Mouse (Mus musculus) cerebellum, adult 18-20 months (tissue): Measurements from ENCODE around the gene Gpkow.

ENCODE experiments used
- DNase-seq, 2 experiments: peaks; one replicate each; pipeline ENCODE4 v3.0.0; 2021

The Gpkow gene

DNA sequence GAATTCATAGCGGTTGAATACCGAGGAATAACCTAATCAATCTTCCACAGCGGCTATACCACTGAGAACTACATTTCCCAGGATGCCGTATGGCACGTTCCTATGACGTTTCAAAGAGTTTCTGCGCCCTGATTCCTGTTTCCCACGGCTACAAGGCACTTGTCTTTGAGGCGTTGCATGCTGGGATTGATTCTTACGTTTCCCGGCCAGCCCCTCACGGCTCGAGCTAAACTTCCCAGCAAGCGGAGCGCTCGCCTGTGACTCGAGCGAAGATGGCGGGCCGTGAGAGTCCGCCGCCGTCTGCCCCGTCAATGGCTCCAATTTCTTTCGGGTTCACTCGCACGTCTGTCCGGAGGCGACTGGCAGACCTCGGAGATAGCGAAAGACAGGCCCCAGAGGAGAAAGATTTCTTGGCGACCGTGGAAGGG, at the start of gene Gpkow:
Gene Gpkow (plus strand): TSS at position 178 of the 428 bp plus-strand sequence.
- DNase-seq, result peak; percentile 79 to 91

DNA sequence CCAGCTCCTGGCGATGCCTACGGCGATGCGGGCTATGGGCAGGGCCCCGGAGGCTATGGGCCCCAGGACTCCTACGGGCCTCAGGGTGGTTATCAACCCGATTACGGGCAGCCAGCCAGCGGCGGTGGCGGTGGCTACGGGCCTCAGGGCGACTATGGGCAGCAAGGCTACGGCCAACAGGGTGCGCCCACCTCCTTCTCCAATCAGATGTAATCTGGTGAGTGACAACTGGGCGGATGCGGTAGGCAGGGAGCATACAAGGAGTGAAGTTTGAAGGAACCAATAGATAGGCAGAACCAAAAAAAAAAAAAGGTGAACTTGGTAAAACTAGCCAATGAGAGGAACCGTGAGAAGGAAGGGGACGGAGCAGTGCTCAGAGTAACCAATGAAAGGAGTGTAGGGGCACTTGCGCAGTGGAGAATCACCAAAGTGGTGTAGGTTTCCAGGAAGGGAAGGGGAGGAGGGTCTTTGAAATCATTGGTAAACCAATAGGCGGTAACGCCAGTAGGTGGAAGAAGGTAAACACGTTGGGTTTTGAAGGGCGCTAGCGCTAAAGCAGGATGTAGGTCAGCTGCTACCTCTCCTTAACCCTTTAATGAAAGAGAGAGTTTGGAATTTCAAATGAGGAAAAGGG, 48.1 kb upstream of the Gpkow start:
- peak; percentile 54 to 63 for DNase-seq

DNA sequence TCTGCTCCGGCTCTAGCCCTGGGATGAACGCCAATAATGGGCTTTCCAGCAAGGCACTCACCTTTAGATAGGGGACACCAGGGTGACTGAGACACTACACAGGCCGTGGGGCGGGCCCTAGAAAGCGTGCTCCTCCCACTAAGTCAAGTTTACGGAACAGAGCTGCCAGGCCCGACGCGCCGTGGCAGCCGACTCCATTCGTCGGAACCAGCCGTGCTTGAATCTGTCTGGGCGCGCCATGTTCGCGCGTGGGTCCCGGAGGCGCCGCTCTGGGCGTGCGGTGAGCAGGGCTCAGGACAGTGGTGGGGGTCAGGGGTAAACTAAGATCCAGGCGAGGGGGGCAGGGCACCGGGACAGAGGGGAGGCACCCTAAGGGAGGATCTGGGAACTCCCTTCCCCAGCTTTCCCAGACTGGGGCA, 39.7 kb upstream of the Gpkow start, which contains the start of gene Prickle3:
Gene Prickle3 (plus strand): TSS at position 40 of the 419 bp plus-strand sequence.
- no peak for DNase-seq

DNA sequence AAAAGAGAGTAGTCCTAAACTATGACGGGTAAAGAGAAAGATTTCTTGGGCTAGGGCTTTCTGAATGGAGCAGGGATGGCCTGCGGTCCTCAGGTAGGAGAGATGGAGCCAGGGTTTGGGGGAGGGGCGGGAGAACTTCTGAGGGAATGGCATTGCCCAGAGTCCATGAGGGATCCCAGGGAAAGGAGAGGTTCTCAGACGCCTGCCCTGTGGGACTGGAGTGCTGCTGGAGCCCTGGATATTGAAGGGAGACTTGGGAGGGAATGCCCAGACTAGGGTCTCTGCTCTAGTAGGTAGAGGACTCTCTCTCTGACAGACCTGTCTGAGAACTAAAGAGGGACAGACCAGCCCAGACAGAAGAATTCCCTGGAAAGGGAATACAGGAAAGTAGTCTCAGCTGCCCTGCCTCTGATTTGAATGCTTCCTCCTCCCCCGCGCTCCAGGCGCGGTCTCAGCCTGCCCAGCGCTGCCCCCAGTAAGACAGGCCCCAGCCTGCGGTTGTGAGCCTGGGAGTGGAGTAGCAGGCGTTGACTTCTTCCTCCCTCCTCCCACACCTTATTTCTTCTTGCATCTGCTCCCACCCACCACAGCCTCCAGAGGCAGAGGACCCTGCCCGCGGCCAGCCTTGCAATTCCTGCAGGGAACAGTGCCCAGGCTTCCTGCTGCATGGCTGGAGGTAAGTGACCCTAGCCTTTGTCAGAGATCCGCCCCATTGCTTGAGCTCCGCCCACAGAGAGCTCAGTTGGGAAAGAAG, 38.7 kb upstream of the Gpkow start:
- DNase-seq, result no peak

DNA sequence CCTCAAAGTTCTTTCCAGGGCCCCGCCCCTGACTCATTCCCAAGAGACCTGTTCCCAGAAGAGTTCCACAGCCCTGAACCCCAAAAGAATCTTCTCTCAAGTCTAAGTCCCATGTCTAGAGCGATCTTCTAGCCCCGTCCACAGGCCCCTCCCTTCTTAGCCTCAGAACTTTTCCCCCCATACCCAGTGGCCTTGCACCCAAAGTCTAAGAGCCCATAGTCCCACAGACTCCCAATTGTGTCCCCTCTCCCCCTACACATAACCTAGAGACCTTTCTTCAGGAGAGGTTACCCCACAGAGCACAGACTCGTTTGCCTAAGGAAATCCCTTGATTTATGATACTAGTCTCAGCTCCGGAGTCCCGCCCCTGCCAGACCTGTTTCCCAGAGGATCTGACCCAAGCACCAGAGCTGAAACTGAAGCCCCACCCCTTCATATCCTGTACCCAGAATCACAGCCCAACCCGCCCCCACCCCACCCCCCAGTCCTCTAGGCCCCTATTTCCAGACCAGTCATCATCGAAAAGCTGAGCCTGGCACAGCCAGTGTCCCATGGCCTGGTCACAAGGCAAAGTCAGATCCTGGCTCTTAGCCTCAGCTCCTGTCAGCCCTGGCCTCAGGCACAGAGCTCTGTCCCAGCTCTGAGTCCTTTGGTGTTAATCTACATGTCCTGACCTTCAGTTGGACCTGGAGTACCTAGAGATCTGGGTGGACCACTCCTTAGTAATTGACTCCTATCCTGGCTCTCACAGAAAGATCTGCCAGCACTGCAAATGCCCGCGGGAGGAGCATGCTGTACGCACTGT, 37.9 kb upstream of the Gpkow start:
- DNase-seq, result no peak

DNA sequence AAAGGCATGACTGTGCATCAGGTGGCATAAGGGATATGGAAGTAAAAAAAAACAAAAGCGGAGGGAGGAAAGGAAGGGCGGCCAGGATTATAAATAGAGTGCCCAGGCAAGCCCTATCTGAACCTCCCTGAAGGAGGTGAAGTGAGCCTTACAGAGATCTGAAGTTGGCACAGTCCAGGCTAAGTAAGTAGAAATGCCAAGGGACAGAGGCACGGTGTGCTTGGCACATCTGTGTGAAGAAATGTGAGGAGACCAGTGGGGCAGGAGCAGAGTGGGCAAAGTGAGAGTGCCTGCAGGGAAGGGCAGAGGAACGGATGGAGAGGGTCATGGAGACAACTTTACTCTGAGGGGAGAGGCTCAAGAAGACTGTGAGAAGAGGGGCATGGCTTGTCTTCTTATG, 35.8 kb upstream of the Gpkow start:
- DNase-seq, result no peak

DNA sequence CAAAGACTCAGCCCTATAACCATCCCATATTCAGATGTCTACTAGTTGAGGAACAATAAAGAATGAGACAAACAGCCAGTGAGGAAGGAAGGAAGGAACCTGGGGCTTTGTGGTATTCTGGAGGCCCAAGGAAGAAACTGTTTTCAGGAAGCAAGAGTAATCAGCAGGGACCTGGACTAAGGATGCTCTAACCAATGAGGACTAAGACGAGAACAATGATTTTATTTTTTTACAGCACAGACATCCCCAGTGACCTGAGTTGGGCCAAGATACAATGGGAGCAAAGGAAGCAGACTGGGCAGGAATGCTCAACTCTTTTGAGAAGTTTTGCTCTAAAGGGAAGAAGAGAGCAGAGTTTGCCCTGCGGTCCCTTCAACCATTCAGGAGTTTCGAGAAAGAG, 34.0 kb upstream of the Gpkow start:
- no peak for DNase-seq

DNA sequence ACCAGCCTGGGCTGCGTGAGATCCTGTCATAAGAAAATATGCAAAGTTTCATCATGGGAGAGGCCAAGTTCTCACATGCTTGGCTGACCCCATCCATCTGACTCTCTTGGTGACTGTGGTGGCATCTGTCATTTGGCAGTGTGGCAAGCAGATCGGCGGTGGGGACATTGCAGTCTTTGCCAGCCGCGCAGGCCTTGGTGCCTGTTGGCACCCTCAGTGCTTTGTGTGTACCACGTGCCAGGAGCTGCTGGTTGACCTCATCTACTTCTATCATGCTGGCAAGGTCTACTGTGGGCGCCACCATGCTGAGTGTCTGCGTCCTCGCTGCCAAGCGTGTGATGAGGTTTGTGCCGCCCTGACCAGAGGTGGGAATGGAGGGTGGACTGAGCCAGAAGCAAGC, 32.1 kb upstream of the Gpkow start:
- peak; percentile 58 to 76 for DNase-seq

DNA sequence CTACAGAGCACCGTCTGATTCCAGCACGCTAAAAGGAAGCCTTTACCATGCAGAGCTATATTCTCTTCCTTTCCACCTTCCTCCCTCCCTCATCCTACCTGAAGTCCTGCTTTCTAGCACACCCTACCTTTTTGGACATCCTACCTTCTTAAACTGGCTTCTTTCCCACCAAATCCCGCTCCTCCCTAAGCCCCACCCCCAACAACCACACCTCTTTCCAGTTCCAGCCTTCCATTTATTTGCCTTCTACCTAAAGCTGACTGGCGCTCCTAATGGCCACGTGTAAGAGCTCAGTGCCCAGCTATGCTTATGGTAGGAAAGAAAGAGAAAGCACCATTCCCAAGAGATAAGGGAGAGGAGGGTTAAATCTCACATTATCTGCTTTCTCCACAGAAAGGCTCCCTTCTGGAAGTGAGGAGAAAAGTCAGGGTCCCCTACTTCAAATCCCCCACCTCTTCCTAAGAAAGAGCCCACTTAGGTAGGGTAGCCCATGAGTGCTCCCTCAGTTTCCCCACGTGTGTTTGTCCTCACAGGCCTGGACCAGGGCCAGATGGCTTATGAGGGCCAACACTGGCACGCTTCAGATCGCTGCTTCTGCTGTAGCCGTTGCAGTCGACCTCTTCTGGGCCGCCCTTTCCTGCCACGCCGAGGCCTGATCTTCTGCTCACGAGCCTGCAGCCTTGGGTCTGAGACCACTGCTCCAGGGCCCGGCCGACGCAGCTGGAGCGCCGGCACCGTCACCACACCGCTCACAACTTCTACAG, 31.0 kb upstream of the Gpkow start:
- no peak for DNase-seq

DNA sequence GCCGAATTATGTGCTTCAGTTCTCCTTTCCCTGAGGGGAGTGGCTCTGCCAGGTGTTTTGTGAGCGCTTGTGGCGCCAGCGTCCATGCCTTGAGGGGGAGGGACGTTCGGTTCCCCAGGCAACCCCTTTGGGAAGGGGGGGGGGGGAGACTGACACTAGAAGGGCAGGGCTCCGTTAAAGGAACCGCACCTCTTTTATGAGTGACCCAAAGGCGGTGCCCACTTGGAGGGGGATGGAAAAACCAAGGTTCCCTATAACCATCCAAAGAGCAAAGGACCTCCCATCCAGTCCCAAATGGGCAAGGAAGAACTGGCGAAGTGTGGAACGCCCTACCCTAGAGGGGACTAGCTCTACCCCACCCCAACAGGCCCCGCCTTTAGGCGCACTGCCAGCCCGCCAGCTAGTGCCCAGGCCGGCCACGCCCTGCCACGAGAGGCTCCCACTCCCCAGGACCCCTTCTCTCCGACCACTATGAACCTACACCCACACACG, 26.5 kb upstream of the Gpkow start:
- peak in 1 of 2 experiments; percentile 37 for DNase-seq

DNA sequence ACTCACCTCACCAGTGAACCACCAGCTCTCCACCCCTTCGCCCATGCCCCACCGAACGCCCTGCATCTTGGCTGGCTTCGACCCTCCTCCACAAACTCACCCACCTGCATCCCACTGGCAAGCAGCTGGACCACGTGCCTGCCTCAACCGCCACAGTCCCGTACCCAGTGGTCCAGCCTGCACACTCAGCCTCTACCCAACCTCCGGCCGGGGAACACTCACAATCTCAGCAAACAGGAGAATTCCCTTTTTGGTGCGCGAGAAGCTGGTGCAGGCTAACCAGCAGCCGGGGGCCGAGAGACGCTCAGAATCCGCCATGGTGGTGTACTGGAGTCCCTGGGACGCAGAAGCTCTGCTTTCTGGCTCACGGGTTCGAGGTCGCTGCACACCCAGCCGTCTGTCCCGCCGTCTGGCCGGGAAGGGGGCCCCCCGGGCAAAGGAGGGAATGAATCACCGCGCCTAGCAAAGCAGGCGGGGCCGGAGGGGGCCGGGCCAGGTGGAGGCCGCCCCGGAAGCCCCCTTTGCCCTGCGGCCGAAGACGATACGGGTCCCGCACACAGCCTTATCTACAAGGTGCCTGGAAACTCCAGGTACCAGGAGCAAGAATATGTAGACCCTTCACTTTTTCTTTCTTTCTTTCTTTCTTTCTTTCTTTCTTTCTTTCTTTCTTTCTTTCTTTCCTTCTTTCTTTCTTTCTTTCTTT, 25.9 kb upstream of the Gpkow start, which contains the start of gene Plp2:
Gene Plp2 (minus strand): TSS at position 470 of the 703 bp plus-strand sequence.
- DNase-seq, result no peak

DNA sequence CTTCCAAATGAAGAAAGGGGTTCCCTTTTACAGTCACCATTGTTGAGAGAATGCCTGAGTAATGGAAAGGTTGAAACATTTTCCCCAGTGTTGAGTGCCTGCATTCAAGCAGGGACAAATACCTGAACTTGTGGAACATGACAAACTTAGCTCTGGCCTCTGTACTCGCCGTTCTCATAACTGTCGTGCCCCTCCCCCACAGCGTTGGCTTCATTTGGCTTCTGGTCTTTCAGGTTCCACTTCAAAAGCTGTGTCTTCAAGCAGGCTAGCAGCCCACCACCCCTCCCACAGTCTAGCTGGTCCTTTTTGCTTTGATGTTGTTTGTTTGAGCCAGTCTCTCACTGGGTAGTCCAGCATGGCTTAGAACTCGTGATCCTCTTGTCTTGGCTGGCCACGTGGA, 24.2 kb upstream of the Gpkow start:
- no peak for DNase-seq

DNA sequence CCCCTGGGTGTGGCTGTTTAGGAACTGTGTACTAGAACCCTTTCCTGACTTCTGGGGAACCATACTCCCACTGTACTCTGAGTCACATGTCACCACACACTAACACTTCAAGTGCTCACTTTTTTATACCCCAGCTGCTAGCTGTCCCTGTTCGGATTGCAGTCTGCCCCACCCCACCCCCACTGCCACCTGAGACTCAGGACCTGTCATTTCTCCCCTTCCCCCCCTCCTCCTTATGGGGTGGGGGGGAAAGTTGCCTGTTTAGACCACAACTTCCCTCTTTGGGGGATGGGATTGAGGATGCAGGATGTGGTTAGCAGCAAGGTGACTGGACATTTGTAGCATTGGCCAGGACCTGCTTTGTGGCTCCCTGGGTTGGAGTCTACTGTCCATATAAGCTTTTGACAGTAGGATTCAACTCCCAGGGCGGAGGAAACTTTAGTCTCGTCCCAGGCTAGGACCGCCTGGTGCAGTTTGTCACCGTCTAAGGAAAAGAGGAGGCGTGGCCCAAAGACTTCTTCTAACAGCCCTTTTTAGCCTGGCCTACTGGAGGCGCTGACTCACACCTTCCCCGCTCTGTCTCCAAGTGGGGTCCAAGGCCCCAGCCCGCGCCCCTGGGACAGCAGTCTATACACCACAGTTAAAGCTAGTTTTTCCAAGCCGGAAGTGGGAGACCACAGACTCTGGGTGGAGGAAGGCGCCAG, 23.2 kb upstream of the Gpkow start:
- no peak for DNase-seq

DNA sequence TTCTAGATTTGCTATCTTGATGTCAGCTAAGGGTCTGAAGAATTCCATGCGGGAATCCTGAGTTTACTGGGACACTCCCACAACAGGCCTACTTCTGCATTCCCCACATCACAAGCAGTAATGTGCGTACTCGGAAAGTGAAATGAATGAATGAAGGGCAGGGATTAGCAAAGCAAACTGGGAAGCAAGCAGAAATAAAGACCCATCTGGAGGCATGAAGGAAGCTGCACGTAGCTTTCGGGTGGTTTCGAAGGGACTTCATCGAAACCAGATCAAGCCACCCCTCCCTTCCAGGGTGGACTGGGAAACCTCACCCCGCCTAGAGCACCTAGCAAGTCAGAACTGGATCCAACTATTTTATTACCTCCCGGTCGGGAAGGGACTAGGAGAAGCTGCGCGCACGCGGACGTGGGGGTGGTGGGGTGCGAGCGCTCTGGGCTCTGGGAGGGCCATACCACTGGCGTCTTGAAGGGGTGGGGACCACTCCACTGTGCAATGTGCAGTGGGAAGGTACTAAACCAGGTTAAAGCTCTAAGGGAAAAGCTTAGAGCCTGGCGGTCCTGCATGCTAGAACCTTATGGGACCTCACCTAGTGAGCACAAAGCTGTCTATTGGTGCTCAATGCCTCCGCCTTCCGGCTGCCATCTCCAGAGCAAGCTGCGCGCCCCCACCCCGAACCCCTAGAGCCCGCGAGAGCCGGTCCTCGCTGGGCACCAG, 22.5 kb upstream of the Gpkow start:
- no peak for DNase-seq

DNA sequence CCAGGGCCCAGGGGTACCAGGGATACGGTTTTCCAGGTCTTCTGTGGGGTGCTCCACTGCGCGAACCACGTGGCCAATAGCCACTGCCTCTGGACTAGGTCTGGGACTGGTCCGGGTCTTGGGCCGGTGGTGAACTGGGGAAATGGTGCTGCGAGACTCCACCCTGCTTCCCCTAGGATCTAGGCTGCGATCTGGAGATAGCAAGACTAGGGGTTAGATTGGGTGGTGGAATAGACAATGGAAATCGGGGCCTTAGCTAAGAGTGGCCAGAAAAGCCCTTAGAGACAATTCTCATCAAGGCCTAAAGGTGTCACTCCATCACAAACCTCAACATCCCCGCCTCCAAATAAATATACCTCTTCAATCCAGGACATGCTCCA, 21.9 kb upstream of the Gpkow start:
- DNase-seq, result no peak

DNA sequence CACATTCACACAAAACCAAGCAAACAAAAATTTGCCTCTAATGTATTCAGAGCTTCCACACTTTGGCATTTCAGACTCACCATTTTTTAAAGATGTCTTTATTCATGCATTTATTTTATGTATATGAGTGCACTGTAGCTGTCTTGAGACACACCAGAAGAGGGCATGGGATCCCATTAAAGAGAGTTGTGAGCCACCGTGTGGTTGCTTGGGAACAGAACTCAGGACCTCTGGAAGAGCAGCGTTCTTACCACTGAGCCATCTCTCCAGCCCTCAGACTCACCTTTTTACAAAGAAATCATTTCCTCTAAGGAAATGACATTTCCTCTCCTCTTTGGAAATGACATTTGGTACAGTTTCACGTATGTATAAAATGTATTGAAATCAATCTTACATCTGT, 17.9 kb upstream of the Gpkow start:
- no peak for DNase-seq

DNA sequence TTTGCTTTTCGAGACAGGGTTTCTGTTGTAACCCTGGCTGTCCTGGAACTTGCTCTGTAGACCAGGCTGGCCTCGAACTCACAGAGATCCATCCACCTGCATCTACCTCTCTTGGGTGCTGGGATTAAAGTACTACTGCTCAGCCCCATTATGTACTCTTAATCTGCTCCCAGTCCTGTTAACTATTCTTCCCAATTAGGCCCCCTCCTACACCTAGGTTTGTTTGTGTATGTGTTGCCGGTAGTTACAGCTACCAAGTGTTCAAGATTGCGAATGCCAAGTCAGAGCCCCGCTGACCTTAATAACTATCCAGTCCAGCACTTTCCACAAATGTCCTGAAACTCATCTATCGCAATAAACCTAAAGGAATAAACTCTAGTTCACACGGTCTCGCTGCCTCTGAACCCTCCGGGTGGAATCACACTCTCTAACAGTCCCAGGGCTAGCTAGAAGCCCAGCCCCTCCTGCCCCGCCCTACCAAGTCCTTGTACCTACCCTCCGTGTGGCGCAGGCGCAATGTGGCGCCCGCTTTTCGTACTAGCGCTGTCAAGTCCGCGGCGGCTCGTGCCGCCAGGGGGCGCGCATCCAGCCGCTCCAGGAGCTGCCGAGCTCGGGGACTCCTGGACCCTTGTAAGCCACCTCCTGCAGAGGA, 17.4 kb upstream of the Gpkow start:
- DNase-seq, result peak; percentile 84 to 93

DNA sequence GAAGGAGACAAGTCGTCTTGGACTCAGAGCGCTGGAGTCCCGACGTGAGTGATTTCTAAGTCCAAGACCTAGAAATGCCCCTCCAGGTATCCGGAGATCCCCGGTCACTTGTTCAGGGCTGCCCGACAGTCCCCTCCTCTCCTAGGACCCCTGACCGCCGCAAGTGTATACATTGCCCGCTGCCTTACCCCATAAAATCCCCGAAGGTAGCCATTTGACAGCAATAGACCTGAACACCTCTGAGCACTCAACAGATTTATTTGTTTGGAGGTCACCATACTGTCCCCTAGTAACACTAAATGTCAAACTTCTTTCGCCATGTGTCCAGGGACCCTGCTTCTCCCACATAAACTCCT, 16.9 kb upstream of the Gpkow start:
- DNase-seq, result no peak

DNA sequence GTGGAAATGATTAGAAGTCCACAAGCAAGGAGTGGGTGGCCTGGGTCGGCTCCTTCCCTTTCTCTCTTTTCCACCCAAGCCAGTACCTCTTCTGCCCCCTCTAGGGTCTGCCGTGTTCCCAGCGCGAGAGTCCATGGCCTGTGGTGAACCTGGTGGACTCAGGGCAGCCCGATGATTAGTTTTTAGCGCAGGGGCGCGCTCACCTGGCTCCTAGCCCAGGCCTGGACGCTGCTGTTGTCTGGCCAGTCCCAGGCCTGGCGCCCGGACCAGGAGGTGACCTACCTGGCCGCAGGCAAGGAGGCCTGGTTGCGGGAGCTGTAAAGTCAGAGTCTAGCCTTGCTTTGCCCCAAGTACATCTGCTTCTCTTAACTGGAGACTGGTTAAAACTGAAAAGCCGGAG, 16.1 kb upstream of the Gpkow start, which contains the start of gene Magix:
Gene Magix (minus strand): TSS at position 388 of the 400 bp plus-strand sequence.
- peak; percentile 58 to 60 for DNase-seq

DNA sequence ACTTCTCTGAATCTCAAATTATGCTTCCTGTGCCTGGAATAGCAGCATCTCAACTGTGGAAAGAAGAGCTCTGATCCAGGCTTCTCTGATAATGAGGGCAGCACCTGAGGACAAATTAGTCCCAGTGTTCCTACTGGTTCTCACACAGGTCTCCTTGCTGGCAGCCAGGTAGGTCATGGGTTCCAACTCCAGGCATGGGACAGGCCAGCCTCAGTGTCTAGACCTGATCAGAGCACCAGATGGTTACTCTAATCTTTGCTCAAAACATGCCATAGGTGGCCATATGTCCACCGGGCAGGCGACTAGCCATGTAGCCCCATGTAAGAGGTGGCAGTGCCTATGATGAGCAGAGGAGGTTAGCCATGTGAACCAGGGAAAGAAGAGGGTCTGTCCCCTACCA, 8.6 kb upstream of the Gpkow start:
- peak in 1 of 2 experiments; percentile 48 for DNase-seq
